Mouse (Mus musculus) spleen, adult 12 weeks (tissue): ENCODE data around the gene Nfia.

ENCODE experiments used
- DNase-seq: peaks from one replicate; pipeline ENCODE4 v3.0.0; 2022; ENCODE audit warnings: low spot score

The Nfia gene

GRCm38 (mm10) chr4:98136072-98136471 lies 363.5 kb downstream of the Nfia start:
- no peak for DNase-seq

- no peak for DNase-seq
Observed at GRCm38 (mm10) chr4:98142879-98143436, 370.4 kb downstream of the Nfia start.

- no peak for DNase-seq
Observed at GRCm38 (mm10) chr4:98150576-98150975, 378.0 kb downstream of the Nfia start.

- no peak for DNase-seq
Observed at GRCm38 (mm10) chr4:98157921-98158320, 385.4 kb downstream of the Nfia start.

- DNase-seq = no peak
Observed at GRCm38 (mm10) chr4:98166379-98166778, 393.8 kb downstream of the Nfia start.
